Mouse (Mus musculus): Measurements from ENCODE around the gene Rgs19. TPM values are rescaled to one million over a fixed set of nuclear protein-coding genes. Genes with fewer than 3 reads are reported as not detected.

Rgs19 gene
- 25.9 and 29.2 TPM in 2 replicates for polyA plus RNA-seq (2012; rRNA removed)

DNA sequence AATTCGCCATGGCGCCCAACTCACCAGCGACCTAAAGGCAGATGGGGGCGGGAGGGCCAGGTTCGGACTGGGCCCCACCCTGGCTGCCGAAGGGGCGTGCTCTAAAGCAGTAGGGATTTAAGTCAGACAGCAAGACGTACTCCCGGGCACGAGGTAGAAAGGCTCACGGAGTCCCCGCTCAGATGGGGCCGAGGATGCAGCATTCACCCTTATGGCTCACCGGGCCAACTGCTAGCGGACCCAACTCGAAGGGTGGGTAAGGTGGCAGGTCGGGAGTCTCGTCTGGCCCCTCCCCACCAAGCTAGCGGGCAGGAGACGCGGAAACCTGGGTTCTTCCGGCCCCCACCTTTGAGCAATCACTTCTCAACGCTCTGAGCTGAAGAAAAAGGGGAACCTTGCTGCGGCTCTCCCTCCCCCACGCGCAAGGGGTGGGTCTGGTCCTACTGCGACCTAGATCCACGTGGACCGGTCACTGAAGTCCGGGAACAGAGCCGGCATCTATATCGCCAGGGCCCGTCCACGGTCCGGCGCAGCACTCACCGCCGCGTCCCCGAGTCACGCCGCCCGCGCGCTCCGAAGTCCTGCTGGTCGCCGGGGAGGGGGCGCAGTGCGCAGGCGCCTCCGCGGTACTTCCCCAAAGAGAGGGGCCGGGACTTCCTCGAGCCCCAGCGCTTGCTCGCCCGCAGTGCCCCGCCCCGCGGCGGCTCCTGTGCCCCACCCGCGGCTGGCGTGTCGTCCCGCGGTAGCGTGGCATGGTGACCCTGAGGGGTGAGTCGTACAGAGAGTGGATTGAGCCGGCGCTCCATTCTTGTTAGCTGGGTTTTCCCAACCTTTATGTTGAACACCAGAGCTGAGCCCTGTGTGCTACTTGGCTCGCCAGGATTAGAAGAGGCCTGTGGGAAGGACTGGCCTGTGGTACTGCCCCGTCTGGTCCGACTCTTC is at the start of gene Rgs19:
Gene Rgs19 (minus strand): TSS at position 639 of the 942 bp plus-strand sequence.
- under 1% methylated on average over 75 of the region's 75 CpGs for WGBS
- DNase-seq (ENCODE audit: low read depth, low spot score), result no peak

DNA sequence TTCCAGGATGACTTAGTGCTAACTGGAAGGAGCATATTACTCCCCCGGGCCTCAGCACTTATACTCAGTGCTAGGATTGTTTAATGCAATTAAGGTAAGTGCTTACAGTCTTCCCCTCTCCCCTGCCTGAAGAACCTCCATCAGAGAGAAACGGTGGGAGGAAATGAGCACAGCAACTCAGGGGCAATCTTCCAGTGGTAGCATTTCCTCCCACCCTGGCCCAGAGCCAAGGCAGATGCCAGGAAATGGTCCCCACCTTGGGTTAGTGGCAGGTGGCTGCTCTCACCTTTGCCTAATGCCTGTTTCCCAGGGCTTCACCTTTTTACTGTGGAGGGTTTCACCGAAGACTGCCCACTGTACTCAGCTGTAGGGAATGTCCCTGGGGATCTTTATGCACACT is 36.3 kb upstream of the Rgs19 start:
- no peak for DNase-seq (ENCODE audit: low read depth, low spot score)
- 20% methylated on average over 3 of the region's 3 CpGs for WGBS

DNA sequence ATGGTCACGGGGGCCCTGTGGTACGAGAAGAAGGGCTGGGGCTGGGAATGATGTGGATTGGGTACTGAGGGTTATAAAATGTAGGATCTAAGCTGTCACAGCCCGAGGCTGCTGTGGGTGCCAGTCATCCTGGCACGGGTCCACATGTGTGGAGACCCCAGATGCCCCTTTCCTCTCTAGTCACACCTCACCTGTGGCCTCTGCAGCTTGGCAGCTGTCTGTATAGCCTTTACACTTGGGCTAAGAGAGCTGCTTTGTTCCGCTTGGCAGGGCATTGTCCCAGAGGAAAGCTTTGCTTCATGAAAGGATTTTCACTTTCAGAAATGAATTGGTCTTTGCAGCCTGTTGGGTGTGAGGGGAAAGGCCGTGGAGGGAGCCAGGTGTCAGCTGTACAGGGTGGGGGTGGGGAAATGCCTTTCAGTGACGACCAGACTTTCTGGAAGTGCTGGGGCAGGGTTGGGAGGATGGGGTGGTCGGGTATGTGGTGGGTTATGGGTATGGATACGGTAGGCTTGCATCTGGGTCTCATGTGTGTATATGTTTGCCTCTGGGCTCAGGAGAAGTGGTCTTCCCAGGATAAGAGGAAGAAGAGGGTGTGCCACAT is 34.0 kb upstream of the Rgs19 start:
- no peak for DNase-seq (ENCODE audit: low read depth, low spot score)
- 35% methylated on average over 9 of the region's 9 CpGs for WGBS

DNA sequence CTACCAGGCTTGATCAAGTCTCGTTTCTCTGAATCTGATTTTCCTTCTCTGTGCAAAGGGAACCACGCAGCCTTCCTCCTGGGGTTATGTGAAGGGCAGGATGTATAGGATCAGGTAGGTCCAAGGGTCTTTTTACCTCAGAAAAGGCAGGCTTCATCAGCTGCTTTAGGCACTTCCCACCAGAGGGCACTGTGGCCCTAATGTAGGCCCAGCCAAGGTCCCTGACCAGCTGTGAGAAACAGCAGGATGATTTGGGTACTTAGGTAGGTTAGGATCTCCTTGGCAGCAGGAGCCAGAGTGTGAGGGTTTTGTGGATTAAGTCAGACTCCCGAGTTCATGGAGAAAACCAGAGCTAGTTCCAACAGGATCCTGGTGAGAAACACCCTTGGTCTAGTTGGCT is 28.4 kb upstream of the Rgs19 start:
- DNase-seq (ENCODE audit: low read depth, low spot score), result no peak
- 14% methylated on average over 3 of the region's 3 CpGs for WGBS

DNA sequence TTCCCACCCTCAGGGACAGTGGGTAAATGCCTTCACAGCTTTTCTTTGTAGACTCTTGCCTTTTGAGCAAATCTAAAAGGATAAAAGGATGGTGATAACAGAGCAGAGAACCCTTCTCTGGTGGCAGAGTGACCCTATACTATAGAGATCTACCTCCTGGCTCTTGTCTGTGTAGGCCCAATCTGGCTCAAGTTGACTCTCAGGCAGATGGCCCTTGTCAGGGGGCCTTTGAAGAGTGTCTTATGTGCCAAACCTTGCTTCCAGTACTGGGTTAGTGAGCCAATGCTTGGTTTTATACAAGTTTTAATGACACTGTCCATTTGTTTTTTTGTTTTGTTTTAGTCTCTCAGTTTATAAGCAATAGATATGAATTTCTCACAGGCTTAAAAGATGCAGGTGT is 27.4 kb upstream of the Rgs19 start:
- DNase-seq (ENCODE audit: low read depth, low spot score), result no peak

DNA sequence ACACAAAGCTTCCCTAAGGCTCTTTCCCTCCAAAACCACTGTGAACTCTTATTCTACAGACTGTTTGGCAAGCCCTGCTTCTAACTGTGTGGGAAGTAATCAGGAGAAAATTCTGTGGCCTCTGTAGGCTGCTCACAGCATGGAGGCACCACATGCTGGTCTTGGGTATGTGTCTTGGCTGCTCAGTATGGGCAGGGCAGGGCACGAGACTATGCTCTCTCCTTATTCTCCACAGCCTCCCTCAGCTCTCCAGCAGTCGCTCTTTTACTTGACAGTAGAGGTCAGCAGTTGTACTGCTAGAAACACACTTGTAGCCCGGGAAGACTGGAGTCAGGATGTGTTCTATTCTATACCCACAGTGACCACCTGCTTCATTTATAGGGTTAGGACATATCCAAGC is 26.3 kb upstream of the Rgs19 start:
- WGBS, result 15% methylated on average over 3 of the region's 3 CpGs
- DNase-seq (ENCODE audit: low read depth, low spot score), result no peak

DNA sequence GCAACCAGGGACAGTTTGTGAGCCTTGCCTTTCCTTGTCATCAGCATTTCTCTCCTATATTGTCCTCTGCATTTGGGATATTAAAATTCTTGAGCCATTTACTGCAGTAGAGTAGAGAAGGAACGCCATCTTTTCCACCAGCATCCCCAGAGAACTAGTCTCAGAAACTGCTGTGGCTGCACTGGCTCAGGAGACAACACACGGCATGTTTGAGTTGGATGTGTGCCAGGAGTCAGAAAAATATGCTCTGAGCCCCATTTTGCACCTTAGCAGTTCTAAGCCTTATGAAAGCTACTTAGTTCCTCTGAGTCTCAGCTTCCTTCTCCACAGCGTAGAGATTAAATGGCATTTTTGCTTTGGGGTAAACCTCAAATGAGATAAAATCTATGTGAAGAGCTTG is 23.2 kb upstream of the Rgs19 start:
- no peak for DNase-seq (ENCODE audit: low read depth, low spot score)
- 33% methylated on average over 3 of the region's 3 CpGs for WGBS

DNA sequence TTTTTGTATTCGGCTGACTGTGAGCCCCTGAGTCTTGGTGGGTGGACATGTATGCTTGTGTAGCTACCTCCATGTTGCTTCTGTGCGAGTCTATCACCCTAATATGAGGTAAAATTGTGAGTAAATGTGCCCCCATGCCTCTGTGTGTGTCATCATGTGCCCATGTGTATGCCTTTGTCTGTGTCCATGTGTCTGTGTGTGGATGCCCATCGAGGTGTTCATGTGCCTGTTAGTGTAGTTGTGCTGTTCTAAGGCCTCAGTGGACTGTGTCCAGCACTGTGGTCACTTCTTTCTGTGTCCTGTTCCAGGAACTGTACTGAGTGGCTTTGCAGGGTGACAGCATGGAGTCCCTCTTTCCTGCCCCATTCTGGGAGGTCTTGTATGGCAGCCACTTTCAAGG is 21.6 kb upstream of the Rgs19 start:
- 65% methylated on average over 3 of the region's 3 CpGs for WGBS

DNA sequence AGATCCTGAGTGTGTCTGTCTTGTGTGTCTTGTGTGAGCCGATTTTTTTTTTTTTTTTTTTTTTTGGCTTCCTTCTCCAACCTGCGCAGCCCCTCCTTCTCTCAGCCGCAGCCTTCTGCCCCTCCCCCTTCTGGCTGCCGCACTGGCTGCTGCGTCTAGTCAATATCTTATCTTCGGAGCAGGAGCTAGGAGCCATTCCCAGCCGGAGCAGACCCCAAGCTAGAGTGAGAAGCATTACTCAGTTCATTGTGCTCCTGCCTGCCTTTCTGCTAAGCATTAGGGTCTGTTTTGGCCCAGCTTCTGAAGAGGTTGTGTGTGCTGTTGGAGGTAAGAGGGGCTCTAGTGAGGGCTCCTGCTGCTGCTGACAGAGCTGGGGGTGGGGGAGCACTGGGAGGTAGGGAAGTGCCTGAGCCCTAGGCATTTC is 21.1 kb upstream of the Rgs19 start, which contains the start of gene Oprl1:
Gene Oprl1 (plus strand): TSS at position 114 of the 424 bp plus-strand sequence.
- no peak for DNase-seq (ENCODE audit: low read depth, low spot score)
- WGBS, result 3% methylated on average over 7 of the region's 7 CpGs

More for the DNA sequence above, 21.6 kb upstream of the Rgs19 start:
- DNase-seq (ENCODE audit: low read depth, low spot score), result no peak

DNA sequence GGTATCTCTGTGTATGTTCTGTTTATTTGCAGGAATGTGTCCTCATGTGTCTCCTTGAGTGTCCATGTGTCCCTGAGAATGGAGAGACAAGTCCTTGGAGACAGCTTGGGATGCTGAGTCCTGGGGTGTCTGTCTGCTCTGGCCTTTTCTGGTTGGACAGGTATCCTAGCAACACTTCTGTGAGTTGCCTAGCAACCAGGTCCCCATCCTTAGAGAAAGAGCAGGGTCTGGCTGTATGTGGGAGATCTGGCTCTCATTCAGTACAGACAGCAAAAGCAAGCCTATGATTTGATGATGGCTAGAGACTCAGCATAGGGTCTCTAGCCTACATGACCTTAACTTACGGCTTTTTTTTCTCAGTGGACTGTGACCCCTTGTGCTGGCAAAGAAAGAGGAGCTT is 20.0 kb upstream of the Rgs19 start:
- DNase-seq (ENCODE audit: low read depth, low spot score), result no peak
- WGBS, result 80% methylated on average over 1 of the region's 1 CpGs

DNA sequence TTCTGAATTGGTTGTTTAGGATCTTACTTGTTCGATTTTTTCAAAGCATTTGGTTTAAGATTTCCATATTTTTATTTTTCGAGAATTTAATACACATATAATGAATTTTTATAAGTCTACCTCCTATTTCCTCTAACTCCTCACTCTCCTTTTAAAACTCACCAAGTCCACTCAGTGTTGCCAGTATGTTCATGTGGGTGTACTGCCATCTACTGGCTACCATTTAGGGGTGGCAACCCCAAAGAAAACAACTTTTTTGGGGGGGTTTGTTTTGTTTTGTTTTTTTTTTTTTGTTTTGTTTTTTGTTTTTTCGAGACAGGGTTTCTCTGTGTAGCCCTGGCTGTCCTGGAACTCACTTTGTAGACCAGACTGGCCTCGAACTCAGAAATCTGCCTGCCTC is 12.9 kb upstream of the Rgs19 start:
- no peak for DNase-seq (ENCODE audit: low read depth, low spot score)
- 38% methylated on average over 4 of the region's 4 CpGs for WGBS

DNA sequence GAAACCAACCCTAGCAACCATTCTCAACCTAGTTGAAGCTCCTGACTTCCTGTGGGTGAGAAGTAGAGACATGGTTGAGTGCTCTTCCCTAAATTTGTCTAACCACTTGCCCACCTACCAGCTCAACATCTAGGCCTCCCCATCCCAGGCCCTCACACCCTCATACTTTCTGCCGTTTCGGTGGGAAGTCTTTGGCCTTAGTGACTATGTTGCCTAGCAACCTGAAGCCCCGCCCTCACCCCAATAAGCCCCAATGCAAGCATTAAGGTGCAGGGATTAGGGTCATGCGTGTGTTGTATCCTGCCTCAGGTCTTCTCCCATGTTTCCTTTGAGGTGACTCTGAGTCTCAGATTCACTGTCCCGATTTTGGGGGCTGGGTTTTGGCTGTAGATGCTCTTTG is 4.5 kb upstream of the Rgs19 start, which contains the start of gene Lkaaear1:
Gene Lkaaear1 (minus strand): TSS at position 202 of the 400 bp plus-strand sequence.
- no peak for DNase-seq (ENCODE audit: low read depth, low spot score)
- WGBS, result 40% methylated on average over 5 of the region's 5 CpGs

DNA sequence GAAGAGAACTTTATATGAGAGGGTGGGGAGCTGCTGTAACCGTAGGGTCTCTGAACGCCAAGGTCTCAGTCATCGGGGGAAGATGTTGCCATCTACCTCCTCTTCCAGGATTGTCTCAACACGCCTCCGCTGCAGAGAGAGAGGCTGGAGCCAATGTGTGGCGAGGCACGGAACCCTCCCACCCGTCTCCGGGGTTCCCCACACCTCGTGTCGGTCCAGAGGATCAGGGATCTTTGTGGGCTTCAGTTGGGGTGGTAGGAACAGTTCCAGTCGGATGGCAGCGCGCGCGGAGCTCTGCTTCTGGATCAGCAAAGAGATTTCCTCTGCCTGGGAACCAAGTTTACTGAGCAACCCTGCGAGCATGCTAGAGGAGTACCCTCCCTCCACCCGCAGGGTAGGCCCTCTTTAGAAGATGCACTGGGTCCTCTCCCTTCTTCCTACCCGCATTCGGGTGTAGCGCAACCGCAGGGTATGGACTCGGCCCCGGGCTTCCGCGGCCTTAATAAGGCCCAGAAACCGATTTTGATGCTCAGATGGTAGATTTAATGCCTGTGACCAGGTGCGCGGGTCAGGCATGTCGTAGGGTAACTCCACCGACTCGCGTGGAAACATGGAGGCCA is 3.1 kb upstream of the Rgs19 start:
- DNase-seq (ENCODE audit: low read depth, low spot score), result no peak
- 76% methylated on average over 33 of the region's 33 CpGs for WGBS

DNA sequence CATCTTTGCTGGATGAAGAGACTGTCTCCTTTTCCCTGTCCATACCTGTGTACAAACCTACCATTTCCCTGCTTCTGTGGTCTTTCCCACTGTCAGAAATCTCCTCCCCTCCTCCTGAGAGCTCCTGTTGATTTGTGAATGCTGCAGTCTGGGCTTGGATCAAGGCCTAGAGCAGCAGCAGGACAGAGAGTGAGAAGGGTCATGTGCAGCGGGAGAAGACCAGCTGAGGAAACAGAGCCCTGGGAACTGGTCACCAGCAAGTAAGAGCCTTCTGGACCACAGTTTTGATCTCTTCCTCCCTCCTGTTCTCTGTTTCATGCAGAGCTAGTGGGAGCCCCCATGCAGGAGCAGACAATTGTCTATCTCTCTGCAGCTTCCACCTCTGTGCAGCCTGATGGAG is 2.0 kb upstream of the Rgs19 start:
- DNase-seq (ENCODE audit: low read depth, low spot score), result no peak

DNA sequence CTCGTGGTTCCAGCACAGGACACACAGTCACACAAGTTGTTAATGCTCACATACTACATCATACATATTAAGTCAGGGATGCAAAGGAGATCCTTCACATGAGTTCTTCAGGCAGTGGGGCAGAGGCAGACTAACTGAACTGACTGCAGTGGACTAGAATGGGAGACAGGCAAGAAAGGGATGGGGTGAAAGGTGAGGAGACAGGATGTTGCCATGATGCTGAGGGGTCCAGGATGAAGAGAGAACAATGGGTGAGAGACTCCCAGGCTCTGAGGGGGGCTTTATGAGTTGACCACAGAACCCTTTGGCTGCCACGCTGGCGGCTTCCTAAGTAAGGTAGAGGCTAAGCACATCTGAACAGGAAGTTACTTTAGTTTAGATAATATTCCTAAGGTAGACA is 804 bp upstream of the Rgs19 start:
- WGBS, result 92% methylated on average over 3 of the region's 3 CpGs
- no peak for DNase-seq (ENCODE audit: low read depth, low spot score)

More for the DNA sequence above, 2.0 kb upstream of the Rgs19 start:
- WGBS, result 95% methylated on average over 1 of the region's 1 CpGs

DNA sequence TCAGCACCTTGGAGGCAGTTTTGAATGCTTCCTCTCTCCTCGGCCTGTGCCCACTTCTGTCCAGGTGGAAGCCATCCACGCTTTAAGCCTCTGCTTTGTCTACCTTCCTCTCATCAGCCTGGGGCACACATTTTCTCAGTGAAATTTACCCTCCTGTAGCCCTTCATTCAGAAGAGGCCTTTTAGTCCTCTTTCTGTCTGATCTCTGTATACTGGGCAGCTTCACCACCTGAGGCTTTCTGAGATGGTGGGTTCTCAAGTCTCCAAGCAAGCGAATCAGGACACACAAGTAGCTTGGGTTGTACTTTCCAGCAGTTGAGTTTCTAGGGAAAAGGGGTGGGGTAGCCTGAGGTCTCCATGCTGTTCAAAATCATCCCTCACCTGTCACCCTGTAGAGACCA is 1.5 kb downstream of the Rgs19 start:
- WGBS, result 95% methylated on average over 3 of the region's 3 CpGs
- DNase-seq (ENCODE audit: low read depth, low spot score), result no peak

DNA sequence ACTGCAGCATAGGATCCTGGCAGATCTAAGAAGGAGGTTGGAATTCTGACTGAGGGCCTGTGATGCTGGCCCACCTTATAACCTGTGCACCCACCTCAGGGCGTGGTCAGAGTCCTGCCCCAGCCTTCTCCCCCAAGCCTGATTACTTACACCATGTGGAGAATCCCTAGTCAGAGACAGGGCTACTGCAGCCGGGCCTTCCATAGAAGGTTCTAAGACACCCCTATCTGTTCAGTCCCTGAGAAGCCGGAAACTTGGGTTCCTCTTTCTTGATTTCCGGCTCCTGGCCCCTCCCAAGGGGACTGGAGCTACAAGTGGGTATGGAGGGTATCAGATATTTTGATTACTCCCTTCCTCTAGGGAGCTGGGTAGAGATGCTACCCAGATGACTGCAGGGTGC is 2.2 kb downstream of the Rgs19 start:
- no peak for DNase-seq (ENCODE audit: low read depth, low spot score)
- WGBS, result 78% methylated on average over 4 of the region's 4 CpGs

DNA sequence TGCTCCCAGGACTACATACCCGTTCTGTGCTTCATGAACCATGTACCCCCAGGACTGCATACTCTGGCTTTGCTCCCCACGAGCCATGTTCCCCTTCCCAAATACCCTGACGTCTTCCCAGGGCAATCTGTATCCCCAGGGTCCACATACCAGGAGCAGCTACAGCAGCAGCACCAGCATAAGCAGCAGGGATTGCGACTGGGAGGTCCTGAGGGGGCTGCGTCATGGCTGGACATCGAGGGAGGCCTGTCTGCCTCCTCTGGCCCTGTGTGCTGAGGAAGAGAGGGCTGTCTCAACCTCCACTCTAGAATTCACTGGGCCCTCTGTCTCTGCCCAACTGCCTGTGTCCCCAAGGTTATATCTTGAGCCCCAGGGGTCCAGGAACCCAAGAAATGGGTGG is 2.7 kb downstream of the Rgs19 start:
- 83% methylated on average over 6 of the region's 6 CpGs for WGBS
- DNase-seq (ENCODE audit: low read depth, low spot score), result no peak

DNA sequence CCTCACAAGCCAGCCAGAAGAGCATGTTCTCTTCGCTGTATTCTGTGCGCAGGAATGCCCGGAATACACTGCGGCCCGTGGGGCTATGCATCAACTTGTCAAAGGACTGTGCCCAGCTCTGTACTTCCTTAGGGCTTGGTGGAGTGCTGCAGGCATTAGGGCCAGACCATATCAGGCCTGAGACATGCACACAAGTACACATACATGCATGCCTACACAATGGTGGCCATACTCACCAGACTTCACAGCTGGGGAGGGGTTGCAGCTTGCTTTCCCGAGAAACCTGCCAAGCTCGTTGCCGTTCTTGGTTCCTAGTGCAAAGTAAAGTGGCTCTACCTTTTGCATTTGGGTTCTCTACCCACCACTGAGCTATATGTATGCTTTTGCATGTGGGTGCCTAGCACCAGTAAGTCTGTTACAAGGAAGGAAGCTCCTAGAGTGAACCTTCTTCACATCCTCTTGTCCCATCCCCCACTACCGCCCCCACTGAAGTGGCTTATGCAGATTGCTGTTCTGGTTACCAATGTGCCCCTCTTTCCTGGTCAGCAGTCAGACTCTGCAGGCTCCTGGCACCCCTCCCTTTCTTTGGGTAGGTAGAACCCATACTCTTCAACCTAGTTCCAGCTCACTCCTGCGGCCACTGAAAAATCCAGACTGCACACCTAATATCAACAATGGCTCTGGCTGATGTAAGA is 4.2 kb downstream of the Rgs19 start:
- WGBS, result 92% methylated on average over 10 of the region's 10 CpGs

DNA sequence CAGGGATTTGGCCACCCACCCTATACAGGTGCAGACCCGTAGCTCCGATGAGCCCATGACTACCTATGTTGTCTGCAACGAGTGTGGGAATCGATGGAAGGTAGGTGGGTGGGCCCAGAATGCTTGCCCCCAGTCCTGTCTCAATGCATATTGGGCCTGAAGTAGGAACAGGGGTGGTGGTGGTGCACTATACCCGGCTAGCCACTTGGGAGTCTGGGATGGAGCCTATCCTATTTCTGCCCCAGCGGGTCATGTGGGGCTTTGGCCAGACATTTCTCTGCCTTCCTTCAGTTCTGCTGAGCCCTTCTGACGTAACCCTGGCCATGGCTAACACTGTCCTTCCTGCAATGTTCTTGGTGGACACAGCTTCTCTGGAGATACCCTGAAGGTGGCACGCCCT is 6.2 kb downstream of the Rgs19 start:
- 94% methylated on average over 8 of the region's 8 CpGs for WGBS

More for the DNA sequence above, 4.2 kb downstream of the Rgs19 start:
- DNase-seq (ENCODE audit: low read depth, low spot score), result no peak

More for the DNA sequence above, 6.2 kb downstream of the Rgs19 start:
- DNase-seq (ENCODE audit: low read depth, low spot score), result no peak
